Mouse (Mus musculus) liver, adult 2 months (tissue): ENCODE measurements around the gene LTO1. TPM values are rescaled to one million over a fixed set of nuclear protein-coding genes. Genes with fewer than 3 reads are reported as not detected.

Experiments used
- DNase-seq: peaks from one replicate; pipeline ENCODE4 v3.0.0-alpha.2; 2011; ENCODE audit warnings: low read depth, low spot score; ENCODE audit errors: extremely low read depth
- H3K27ac ChIP-seq: fragments of 200-500 bp; replicated peaks from 2 replicates; pipeline ENCODE4 v1.5.1; 2012; ENCODE audit warnings: low read depth, mild to moderate bottlenecking, control low read depth, inconsistent platforms, low read length; ENCODE audit not compliant: insufficient read depth
- H3K27me3 ChIP-seq: fragments of 200-500 bp; 2 replicates; pipeline ENCODE4 v1.6.1; 2012; ENCODE audit warnings: mild to moderate bottlenecking, moderate library complexity, low read length, inconsistent platforms; ENCODE audit not compliant: control insufficient read depth, insufficient read depth
- H3K36me3 ChIP-seq: fragments of 200-500 bp; 2 replicates; pipeline ENCODE4 v1.6.1; 2012; ENCODE audit warnings: low read length, inconsistent platforms; ENCODE audit not compliant: control insufficient read depth, insufficient read depth
- H3K4me1 ChIP-seq: fragments of 200-500 bp; 2 replicates; pipeline ENCODE4 v1.6.1; 2011; ENCODE audit warnings: low read length; ENCODE audit not compliant: control insufficient read depth, insufficient read depth
- H3K4me3 ChIP-seq: fragments of 200-500 bp; 2 replicates; pipeline ENCODE4 v1.5.1; 2011; ENCODE audit warnings: low read depth, mild to moderate bottlenecking, control low read depth, low read length, moderate library complexity; ENCODE audit not compliant: insufficient read depth
- H3K79me2 ChIP-seq: fragments of 200-500 bp; 2 replicates; pipeline ENCODE4 v1.6.1; 2012; ENCODE audit warnings: inconsistent platforms, mild to moderate bottlenecking, low read length, moderate library complexity; ENCODE audit not compliant: control insufficient read depth, insufficient read depth
- H3K9ac ChIP-seq: fragments of 200-500 bp; 2 replicates; pipeline ENCODE4 v1.6.1; 2012; ENCODE audit warnings: low read depth, mild to moderate bottlenecking, control low read depth, inconsistent platforms, low read length
- CTCF ChIP-seq: fragments of 200-500 bp; IDR thresholded peaks from 2 replicates; pipeline ENCODE4 v1.5.1; 2011; ENCODE audit warnings: low read depth, low read length, control low read depth
- POLR2A ChIP-seq: fragments of 200-500 bp; IDR thresholded peaks from 2 replicates; pipeline ENCODE4 v1.6.1; 2011; ENCODE audit warnings: low read length, control low read depth; ENCODE audit not compliant: insufficient read depth; ENCODE audit errors: extremely low read depth
- WGBS: fragments of 180-500 bp; shearing (Covaris S2); methylation state at CpG from one replicate; pipeline ENCODE4 v1.1.7; 2018; 5-methylcytosine and 5-hydroxymethylcytosine counted together
- polyA plus RNA-seq: library from polyadenylated mRNA; depleted of rRNA; stranded (reverse); fragments of >200 nt; gene quantifications from 2 replicates; pipeline ENCODE4 v1.2.3, GENCODE M21; 2012
- total RNA-seq: library from RNA; depleted of rRNA; stranded (reverse); fragments of >200 nt; gene quantifications from 2 replicates; pipeline ENCODE4 v1.2.3, GENCODE M21; 2014

LTO1 gene
- total and polyA plus RNA-seq, 2 experiments = 8.9 to 11.2 TPM

GRCm38 (mm10) chr7:144928889-144929210, 13.9 kb downstream of the LTO1 start:
- no peak overlapping the region for H3K9ac ChIP-seq
- no peaks in the 10 kb centered on the region for H3K79me2 ChIP-seq
- 24% methylated on average over 6 of the region's 6 CpGs for WGBS
- H3K4me1 ChIP-seq = peaks cover 36% of the 10 kb centered on the region
- no peak for TF ChIP-seq POLR2A
- TF ChIP-seq CTCF = no peak
- H3K36me3 ChIP-seq = no peaks in the 10 kb centered on the region
- H3K27ac ChIP-seq = peak overlapping the region; percentile 86
- DNase-seq = peak; percentile 70
- H3K27me3 ChIP-seq = no peaks in the 10 kb centered on the region
- no peak overlapping the region for H3K4me3 ChIP-seq

- no peaks in the 10 kb centered on the region for H3K36me3 ChIP-seq
- peak overlapping the region; percentile 50 for H3K27ac ChIP-seq
- no peaks in the 10 kb centered on the region for H3K27me3 ChIP-seq
- no peaks in the 10 kb centered on the region for H3K79me2 ChIP-seq
- H3K4me3 ChIP-seq = no peak overlapping the region
- TF ChIP-seq CTCF = peak; percentile 20
- no peak for TF ChIP-seq POLR2A
- H3K4me1 ChIP-seq = peaks cover 38% of the 10 kb centered on the region
- DNase-seq = peak; percentile 100
- no peak overlapping the region for H3K9ac ChIP-seq
- WGBS = 27% methylated on average over 8 of the region's 8 CpGs
These were observed 14.6 kb downstream of the LTO1 start for GRCm38 (mm10) chr7:144929506-144929905.

- peak overlapping the region; percentile 49 for H3K27ac ChIP-seq
- H3K79me2 ChIP-seq = no peaks in the 10 kb centered on the region
- no peak for DNase-seq
- H3K36me3 ChIP-seq = no peaks in the 10 kb centered on the region
- no peak overlapping the region for H3K4me3 ChIP-seq
- H3K9ac ChIP-seq = no peak overlapping the region
- H3K4me1 ChIP-seq = peaks cover 38% of the 10 kb centered on the region
- H3K27me3 ChIP-seq = no peaks in the 10 kb centered on the region
- 51% methylated on average over 5 of the region's 5 CpGs for WGBS
- TF ChIP-seq CTCF (no peak), POLR2A (no peak)
These were observed 15.0 kb downstream of the LTO1 start for GRCm38 (mm10) chr7:144929931-144930330.

- WGBS = 70% methylated on average over 3 of the region's 3 CpGs
- Histone ChIP-seq H3K36me3 (no peaks in the 10 kb centered on the region), H3K4me1 (peaks cover 35% of the 10 kb centered on the region), H3K4me3 (no peak overlapping the region), H3K27ac (no peak overlapping the region), H3K79me2 (no peaks in the 10 kb centered on the region), H3K27me3 (no peaks in the 10 kb centered on the region), H3K9ac (no peak overlapping the region)
- TF ChIP-seq POLR2A (no peak), CTCF (peak; percentile 50)
- DNase-seq = no peak
These were observed 16.9 kb downstream of the LTO1 start for GRCm38 (mm10) chr7:144931778-144932177.

- H3K9ac ChIP-seq = no peak overlapping the region
- H3K79me2 ChIP-seq = no peaks in the 10 kb centered on the region
- TF ChIP-seq POLR2A (no peak), CTCF (no peak)
- H3K4me1 ChIP-seq = peaks cover 29% of the 10 kb centered on the region
- no peaks in the 10 kb centered on the region for H3K27me3 ChIP-seq
- 76% methylated on average over 18 of the region's 18 CpGs for whole genome bisulfite sequencing
- no peak for DNase-seq
- no peaks in the 10 kb centered on the region for H3K36me3 ChIP-seq
- no peak overlapping the region for H3K4me3 ChIP-seq
- H3K27ac ChIP-seq = no peak overlapping the region
These were observed 17.6 kb downstream of the LTO1 start for GRCm38 (mm10) chr7:144932389-144932937.

- Histone ChIP-seq H3K4me1 (peaks cover 20% of the 10 kb centered on the region), H3K4me3 (no peak overlapping the region), H3K36me3 (no peaks in the 10 kb centered on the region), H3K27me3 (no peaks in the 10 kb centered on the region), H3K79me2 (no peaks in the 10 kb centered on the region), H3K27ac (no peak overlapping the region), H3K9ac (no peak overlapping the region)
- 30% methylated on average over 3 of the region's 3 CpGs for WGBS
- peak; percentile 91 for DNase-seq
- no peak for TF ChIP-seq POLR2A
- no peak for TF ChIP-seq CTCF
These were observed 18.4 kb downstream of the LTO1 start for GRCm38 (mm10) chr7:144933336-144933735.
